Mouse (Mus musculus) forebrain, embryonic 13.5 days (tissue): ENCODE measurements around the gene Rbm7. TPM values are rescaled to one million over a fixed set of nuclear protein-coding genes. Genes with fewer than 3 reads are reported as not detected.
"Not testable (repeated sequence)": the region's sequence is repeated elsewhere in the genome, so short reads cannot be mapped to it uniquely, and the experiment has no call there.

Source experiments
- ATAC-seq: fragments of 200-750 bp; cut with Nextera tagmentation; 2 replicates; pipeline ENCODE4 v1.8.0; 2017
- H3K27ac ChIP-seq: fragments of 300-500 bp; sonication (generic); 2 replicates; pipeline ENCODE4 v1.5.1; 2015; ENCODE audit warnings: inconsistent platforms, mild to moderate bottlenecking, moderate library complexity
- H3K27me3 ChIP-seq: fragments of 300-500 bp; sonication (generic); 2 replicates; pipeline ENCODE4 v1.6.1; 2015; ENCODE audit warnings: mild to moderate bottlenecking, inconsistent platforms
- H3K36me3 ChIP-seq: fragments of 300-500 bp; sonication (generic); 2 replicates; pipeline ENCODE4 v1.6.1; 2015; ENCODE audit warnings: mild to moderate bottlenecking, inconsistent platforms; ENCODE audit not compliant: poor library complexity, severe bottlenecking
- H3K4me1 ChIP-seq: fragments of 300-500 bp; sonication (generic); 2 replicates; pipeline ENCODE4 v1.6.1; 2015; ENCODE audit warnings: inconsistent platforms
- H3K4me2 ChIP-seq: fragments of 300-500 bp; sonication (generic); 2 replicates; pipeline ENCODE4 v1.6.1; 2015; ENCODE audit warnings: inconsistent platforms, mild to moderate bottlenecking, moderate library complexity
- H3K4me3 ChIP-seq: fragments of 300-500 bp; sonication (generic); 2 replicates; pipeline ENCODE4 v1.5.1; 2015; ENCODE audit warnings: mild to moderate bottlenecking, inconsistent platforms
- H3K9ac ChIP-seq: fragments of 300-500 bp; sonication (generic); 2 replicates; pipeline ENCODE4 v1.6.1; 2015; ENCODE audit warnings: mild to moderate bottlenecking, inconsistent platforms
- H3K9me3 ChIP-seq: fragments of 300-500 bp; sonication (generic); replicated peaks from 2 replicates; pipeline ENCODE4 v1.6.1; 2016; ENCODE audit warnings: inconsistent platforms
- WGBS: fragments of 180-500 bp; shearing (Covaris S2); methylation state at CpG from one replicate; pipeline ENCODE4 v1.1.7; 2015; 5-methylcytosine and 5-hydroxymethylcytosine counted together
- polyA plus RNA-seq: library from polyadenylated mRNA; unstranded; fragments of >200 nt; fragmentation: Nextera tagmentation; extraction: Ambion mirVana; gene quantifications from 2 replicates; pipeline ENCODE4 v1.2.1, GENCODE M21; 2015

Rbm7 gene
- 122 TPM in 2 replicates for polyA plus RNA-seq

DNA sequence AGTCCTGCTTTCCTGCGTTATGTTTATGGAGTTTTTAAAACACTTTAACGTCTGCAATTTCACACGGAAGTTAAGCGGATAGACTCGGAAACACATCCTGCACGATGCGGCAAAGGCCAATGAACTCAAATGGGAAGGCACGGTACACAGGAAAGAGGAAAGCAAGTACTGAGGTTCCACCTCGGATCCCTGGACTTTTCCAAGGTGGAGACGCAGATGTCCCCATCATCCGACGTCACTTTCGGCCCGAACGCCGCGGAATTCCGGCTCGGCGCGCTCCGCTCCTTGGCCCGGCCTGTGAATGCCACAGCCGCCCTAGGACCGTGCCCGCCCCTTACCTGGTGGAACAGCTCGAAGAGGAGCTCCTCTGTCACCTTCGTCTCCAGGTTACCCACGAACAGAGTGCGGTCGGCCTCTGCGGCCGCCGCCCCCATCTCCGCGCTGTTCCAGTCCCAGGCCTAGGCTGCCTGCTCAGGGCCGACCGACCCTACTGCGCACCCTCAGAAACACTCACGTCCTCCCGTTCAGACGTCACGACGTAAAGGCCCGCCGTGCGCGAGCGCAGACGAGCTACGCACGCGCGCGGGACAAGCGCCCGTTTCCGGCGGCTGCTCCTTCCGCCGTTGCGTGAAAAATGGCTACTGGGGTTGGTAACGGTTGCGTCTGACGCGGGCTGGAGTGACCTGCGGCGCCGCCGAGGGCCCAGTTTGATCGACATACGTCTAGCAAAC is at the start of gene Rbm7, which contains the start of gene Gm5617:
Gene Rbm7 (minus strand): TSS at position 483 of the 731 bp plus-strand sequence.
Gene Gm5617 (plus strand): TSS at position 626 of the 731 bp plus-strand sequence.
- WGBS, result under 1% methylated on average over 72 of the region's 72 CpGs

DNA sequence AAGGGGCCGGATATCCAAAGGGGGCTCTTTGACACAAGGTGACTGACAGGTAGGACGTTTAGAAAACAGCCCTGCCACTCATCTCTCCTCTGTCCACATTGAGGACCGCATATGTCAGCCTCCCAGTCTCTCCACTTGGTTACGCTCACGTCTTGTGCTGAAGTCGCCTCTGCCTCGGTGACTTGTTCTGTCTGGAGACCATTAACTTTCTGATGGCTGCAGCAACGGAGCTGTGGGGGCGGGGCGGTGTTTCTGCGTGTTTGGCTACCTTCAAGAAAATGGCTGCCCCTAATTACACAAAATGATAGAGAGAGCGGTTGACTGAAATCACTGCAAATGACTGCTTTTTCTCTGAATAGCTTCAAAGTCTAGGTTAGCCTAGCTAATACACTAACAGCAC is 43.6 kb upstream of the Rbm7 start:
- WGBS, result 7% methylated on average over 12 of the region's 12 CpGs
- Histone ChIP-seq H3K36me3 (no peaks in the 10 kb centered on the region), H3K9me3 (0 out of 2 replicates have a peak, but pooled peaks cover 8% of the 10 kb centered on the region), H3K4me3 (peak overlapping the region; percentile 27), H3K9ac (peak overlapping the region; percentile 54; the same call in 1 of the 2 replicates), H3K27ac (peak overlapping the region; percentile 68; the same call in 1 of the 2 replicates), H3K4me1 (peaks cover 13% of the 10 kb centered on the region), H3K27me3 (0 out of 2 replicates have a peak, but pooled peaks cover 4% of the 10 kb centered on the region), H3K4me2 (peak overlapping the region; percentile 60)
- peak; percentile 66; the same call in 1 of the 2 replicates for ATAC-seq

More for the DNA sequence above, at the start of gene Rbm7, which contains the start of gene Gm5617:
- no peaks in the 10 kb centered on the region for H3K27me3 ChIP-seq
- H3K9ac ChIP-seq, result peak within 1 kb of the TSS; percentile 91
- peak; percentile 100 for ATAC-seq
- peaks cover 29% of the 10 kb centered on the region for H3K36me3 ChIP-seq
- H3K27ac ChIP-seq, result peak within 1 kb of the TSS; percentile 92
- H3K4me2 ChIP-seq, result peak within 1 kb of the TSS; percentile 87
- no peaks in the 10 kb centered on the region for H3K9me3 ChIP-seq
- H3K4me1 ChIP-seq, result peaks cover 22% of the 10 kb centered on the region
- H3K4me3 ChIP-seq, result peak within 1 kb of the TSS; percentile 81

GRCm38 (mm10) chr9:48538044-48538645 is 43.0 kb upstream of the Rbm7 start:
- peak overlapping the region; percentile 68 for H3K27ac ChIP-seq
- peaks cover 13% of the 10 kb centered on the region for H3K4me1 ChIP-seq
- no peaks in the 10 kb centered on the region for H3K36me3 ChIP-seq
- peak overlapping the region; percentile 54 for H3K9ac ChIP-seq
- H3K4me3 ChIP-seq, result peak overlapping the region; percentile 27
- no peak for ATAC-seq
- H3K4me2 ChIP-seq, result peak overlapping the region; percentile 60
- WGBS, result 1% methylated on average over 17 of the region's 17 CpGs
- H3K9me3 ChIP-seq, result 0 out of 2 replicates have a peak, but pooled peaks cover 8% of the 10 kb centered on the region
- 0 out of 2 replicates have a peak, but pooled peaks cover 4% of the 10 kb centered on the region for H3K27me3 ChIP-seq

DNA sequence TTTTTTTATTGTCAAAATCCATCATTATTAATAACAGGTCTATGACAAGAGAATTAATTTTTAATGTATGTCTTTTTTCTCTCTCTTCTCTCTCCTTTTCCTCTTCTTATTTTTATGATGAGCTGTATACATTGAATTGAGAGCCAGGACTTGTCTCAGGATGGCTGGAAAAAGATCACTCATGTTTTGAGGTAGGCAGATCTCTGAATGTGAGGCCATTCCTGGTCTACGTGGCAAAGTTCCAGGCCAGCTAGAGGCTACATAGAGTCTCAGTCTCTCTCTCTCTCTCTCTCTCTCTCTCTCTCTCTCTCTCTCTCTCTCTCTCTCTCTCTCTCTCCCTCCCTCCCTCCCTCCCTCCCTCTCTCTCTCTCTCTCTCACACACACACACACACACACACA is 42.5 kb upstream of the Rbm7 start:
- H3K4me2 ChIP-seq, result peak overlapping the region; percentile 60; the same call in 1 of the 2 replicates
- not testable (repeated sequence) for H3K4me3 ChIP-seq, H3K9me3 ChIP-seq, H3K9ac ChIP-seq, H3K36me3 ChIP-seq, ATAC-seq, H3K27ac ChIP-seq, H3K27me3 ChIP-seq
- WGBS, result 12% methylated on average over 1 of the region's 1 CpGs
- H3K4me1 ChIP-seq, result peaks cover 13% of the 10 kb centered on the region

GRCm38 (mm10) chr9:48536414-48536813 is 41.3 kb upstream of the Rbm7 start:
- H3K4me2 ChIP-seq, result no peak overlapping the region
- H3K27ac ChIP-seq, result no peak overlapping the region
- H3K4me3 ChIP-seq, result no peak overlapping the region
- H3K4me1 ChIP-seq, result peaks cover 13% of the 10 kb centered on the region
- 61% methylated on average over 1 of the region's 1 CpGs for WGBS
- H3K36me3 ChIP-seq, result no peaks in the 10 kb centered on the region
- H3K27me3 ChIP-seq, result 0 out of 2 replicates have a peak, but pooled peaks cover 4% of the 10 kb centered on the region
- H3K9ac ChIP-seq, result no peak overlapping the region
- no peak for ATAC-seq
- H3K9me3 ChIP-seq, result no peaks in the 10 kb centered on the region

GRCm38 (mm10) chr9:48532730-48533129 is 37.6 kb upstream of the Rbm7 start:
- no peaks in the 10 kb centered on the region for H3K27me3 ChIP-seq
- no peak overlapping the region for H3K27ac ChIP-seq
- H3K9me3 ChIP-seq, result no peaks in the 10 kb centered on the region
- H3K36me3 ChIP-seq, result no peaks in the 10 kb centered on the region
- no peak for ATAC-seq
- no peak overlapping the region for H3K9ac ChIP-seq
- 100% methylated on average over 2 of the region's 2 CpGs for WGBS
- H3K4me2 ChIP-seq, result no peak overlapping the region
- no peak overlapping the region for H3K4me3 ChIP-seq
- H3K4me1 ChIP-seq, result no peaks in the 10 kb centered on the region

DNA sequence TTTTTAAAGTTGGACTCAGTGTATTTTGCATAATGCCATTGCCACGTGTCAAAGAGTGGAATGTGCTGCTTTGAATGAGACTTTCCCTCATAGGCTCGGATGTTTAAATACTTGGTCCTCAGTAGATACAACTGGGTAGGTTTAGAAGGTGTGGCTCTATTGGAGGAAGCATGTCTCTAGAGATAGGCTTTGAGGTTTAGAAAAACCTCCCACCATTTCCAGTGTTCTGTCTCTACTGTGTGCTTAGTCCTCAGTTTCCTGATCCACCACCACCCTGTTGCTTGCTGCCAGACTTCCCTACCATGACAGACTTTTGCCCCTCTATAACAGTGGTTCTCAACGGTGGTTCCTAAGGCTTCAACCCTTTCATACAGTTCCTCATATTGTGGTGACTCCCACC is 37.1 kb upstream of the Rbm7 start:
- 69% methylated on average over 3 of the region's 3 CpGs for WGBS
- Histone ChIP-seq H3K4me3 (no peak overlapping the region), H3K4me2 (no peak overlapping the region), H3K9ac (no peak overlapping the region), H3K4me1 (no peaks in the 10 kb centered on the region), H3K36me3 (no peaks in the 10 kb centered on the region), H3K27me3 (no peaks in the 10 kb centered on the region), H3K9me3 (no peaks in the 10 kb centered on the region), H3K27ac (no peak overlapping the region)
- ATAC-seq, result no peak

DNA sequence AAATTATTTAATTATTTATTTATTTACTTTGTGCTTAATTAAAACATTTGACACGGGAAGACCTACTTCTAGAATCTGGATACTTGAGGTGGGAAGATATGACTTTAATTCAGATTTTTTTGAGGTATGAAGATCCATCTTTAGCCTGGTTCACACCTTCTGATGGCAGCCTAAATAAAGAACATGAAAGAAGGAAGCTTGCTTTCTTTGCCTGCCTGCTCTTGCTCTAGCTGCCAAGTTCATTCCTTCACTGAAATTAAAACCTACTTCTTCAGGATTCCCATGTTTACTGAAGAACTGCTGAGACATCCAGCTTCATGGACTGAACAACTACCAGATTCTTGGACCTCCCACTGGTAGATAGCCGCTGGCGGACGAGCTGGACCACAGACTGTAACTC is 36.2 kb upstream of the Rbm7 start:
- H3K9ac ChIP-seq, result no peak overlapping the region
- no peaks in the 10 kb centered on the region for H3K27me3 ChIP-seq
- no peaks in the 10 kb centered on the region for H3K36me3 ChIP-seq
- no peaks in the 10 kb centered on the region for H3K9me3 ChIP-seq
- no peak overlapping the region for H3K27ac ChIP-seq
- WGBS, result 89% methylated on average over 4 of the region's 4 CpGs
- no peaks in the 10 kb centered on the region for H3K4me1 ChIP-seq
- no peak for ATAC-seq
- no peak overlapping the region for H3K4me2 ChIP-seq
- no peak overlapping the region for H3K4me3 ChIP-seq

DNA sequence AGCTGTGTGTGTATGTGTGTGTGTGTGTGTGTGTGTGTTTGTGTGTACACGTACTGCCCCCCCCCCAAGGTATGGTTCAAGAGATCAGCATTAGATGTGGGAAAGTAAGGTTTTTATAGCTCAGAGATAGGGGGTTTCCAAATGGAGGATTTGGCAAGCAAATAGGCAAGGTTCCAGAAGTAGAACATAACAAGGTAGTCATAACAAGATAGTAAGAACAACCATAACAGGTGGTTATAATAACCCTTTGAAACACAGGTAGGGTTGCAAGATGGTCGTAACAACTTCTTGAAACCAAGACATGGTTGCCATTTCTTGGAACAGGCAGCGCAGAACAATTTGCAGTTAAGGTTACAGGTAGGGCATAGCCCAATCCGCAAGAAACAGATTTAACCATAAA is 31.4 kb upstream of the Rbm7 start:
- Histone ChIP-seq H3K4me1 (no peaks in the 10 kb centered on the region), H3K9me3 (no peaks in the 10 kb centered on the region), H3K36me3 (no peaks in the 10 kb centered on the region), H3K4me3 (no peak overlapping the region), H3K4me2 (no peak overlapping the region), H3K27ac (no peak overlapping the region), H3K27me3 (no peaks in the 10 kb centered on the region), H3K9ac (no peak overlapping the region)
- 88% methylated on average over 4 of the region's 4 CpGs for WGBS
- no peak for ATAC-seq

GRCm38 (mm10) chr9:48525566-48525965 is 30.5 kb upstream of the Rbm7 start:
- Histone ChIP-seq H3K4me2 (no peak overlapping the region), H3K4me1 (no peaks in the 10 kb centered on the region), H3K9ac (no peak overlapping the region), H3K27ac (no peak overlapping the region), H3K36me3 (no peaks in the 10 kb centered on the region), H3K4me3 (no peak overlapping the region), H3K9me3 (no peaks in the 10 kb centered on the region), H3K27me3 (no peaks in the 10 kb centered on the region)
- no peak for ATAC-seq
- WGBS, result 28% methylated on average over 1 of the region's 1 CpGs

GRCm38 (mm10) chr9:48520405-48520804 is 25.3 kb upstream of the Rbm7 start:
- H3K27me3 ChIP-seq, H3K27ac ChIP-seq, H3K9me3 ChIP-seq, H3K4me2 ChIP-seq, H3K4me3 ChIP-seq, H3K9ac ChIP-seq, H3K36me3 ChIP-seq, ATAC-seq: not testable (repeated sequence)
- peaks cover 16% of the 10 kb centered on the region for H3K4me1 ChIP-seq
- WGBS, result 42% methylated on average over 5 of the region's 7 CpGs

GRCm38 (mm10) chr9:48517372-48518130 is 22.5 kb upstream of the Rbm7 start:
- H3K27me3 ChIP-seq, result no peaks in the 10 kb centered on the region
- H3K4me2 ChIP-seq, result peak overlapping the region; percentile 48
- WGBS, result 17% methylated on average over 19 of the region's 19 CpGs
- H3K9ac ChIP-seq, result peak overlapping the region; percentile 35
- H3K9me3 ChIP-seq, result no peaks in the 10 kb centered on the region
- H3K4me1 ChIP-seq, result peaks cover 16% of the 10 kb centered on the region
- H3K4me3 ChIP-seq, result peak overlapping the region; percentile 16
- H3K36me3 ChIP-seq, result no peaks in the 10 kb centered on the region
- peak; percentile 87 for ATAC-seq
- peak overlapping the region; percentile 93 for H3K27ac ChIP-seq
